Mouse (Mus musculus): ENCODE results near the gene Gm43720.

GRCm38 (mm10) chr5:138268980-138269379, 10.8 kb downstream of the Gm43720 start:
- TF ChIP-seq EP300 (IDR thresholded peaks at IDR 0.05; ENCODE audit: low read depth) (no peak), CTCF (IDR thresholded peaks at IDR 0.05; ENCODE audit: low read depth) (no peak)

All from heart, postnatal 0 days (tissue).